Mouse (Mus musculus) layer of hippocampus, adult 18-20 months (tissue): ENCODE results near the gene Dhx40. TPM values are rescaled to one million over a fixed set of nuclear protein-coding genes. Genes with fewer than 3 reads are reported as not detected.

Source experiments
- total RNA-seq, 2 experiments: library from RNA; stranded (reverse); gene quantifications; 2 replicates each; pipeline ENCODE4 v1.2.3; 2021

Dhx40 gene
- total RNA-seq, 2 experiments from 2014 or later = 25.7 to 28.9 TPM

Other genes starting within 250 kb of the Dhx40 start
- 100 to 1,000 TPM; 111 to 116 TPM for gene Vmp1, start 123.9 kb downstream of the Dhx40 start, total RNA-seq
- 10 to 100 TPM in 1 of 2 experiments, 1 to 10 TPM in 1; 10.0 to 10.9 TPM for gene Ptrh2, start 123.8 kb downstream of the Dhx40 start, total RNA-seq
- 100 to 1,000 TPM; 434 to 477 TPM for gene Cltc, start 50.2 kb downstream of the Dhx40 start, total RNA-seq
- gene Ypel2, start 186.0 kb upstream of the Dhx40 start, total RNA-seq = 10 to 100 TPM; 27.7 to 27.9 TPM